Mouse (Mus musculus): Measurements from ENCODE around the gene Mcrs1. TPM values are rescaled to one million over a fixed set of nuclear protein-coding genes. Genes with fewer than 3 reads are reported as not detected.

Mcrs1 gene
- polyA plus RNA-seq, 1 experiment from 2014 or later = 113 TPM

DNA sequence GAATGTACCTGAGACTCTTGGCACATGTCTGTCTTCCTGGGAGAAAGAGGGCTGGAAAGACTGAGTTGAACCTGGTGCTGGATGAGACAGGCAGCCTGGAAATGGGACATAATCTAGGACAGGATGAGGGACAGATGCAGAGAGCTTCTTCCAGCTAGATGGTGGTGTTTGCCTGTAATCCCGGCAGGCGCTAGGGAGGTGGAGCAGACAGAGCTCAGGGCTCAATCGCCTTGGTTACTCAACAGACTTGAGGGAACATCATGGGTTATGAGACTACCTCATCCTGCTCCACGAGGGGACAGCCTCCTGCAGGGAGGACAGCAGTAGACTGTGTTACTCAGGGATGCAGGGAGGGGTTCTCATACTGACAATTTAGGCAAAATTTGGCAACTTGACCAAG, 10.5 kb downstream of the Mcrs1 start:
- H3K9ac ChIP-seq (ENCODE audit: low read length) = no peak overlapping the region
- no peak overlapping the region for H3K4me3 ChIP-seq (replicated peaks; ENCODE audit: low read length)
- H3K4me2 ChIP-seq (ENCODE audit: low read depth, low read length) = no peak overlapping the region
- H3K4me1 ChIP-seq (ENCODE audit: control insufficient read depth, insufficient read depth, low read length) = no peaks in the 10 kb centered on the region
- WGBS = 71% methylated on average over 4 of the region's 4 CpGs
- 0 out of 2 replicates have a peak, but pooled peaks cover 9% of the 10 kb centered on the region for H3K36me3 ChIP-seq (ENCODE audit: control insufficient read depth, insufficient read depth, low read length)
- H3K27ac ChIP-seq (ENCODE audit: low read length) = no peak overlapping the region
- no peaks in the 10 kb centered on the region for H3K27me3 ChIP-seq (ENCODE audit: control insufficient read depth, insufficient read depth, low read length)
- ATAC-seq (ENCODE audit: insufficient read depth, low FRiP score) = no peak
- H3K9me3 ChIP-seq (replicated peaks; ENCODE audit: control insufficient read depth, low read length) = no peaks in the 10 kb centered on the region

GRCm38 (mm10) chr15:99240129-99240528, 11.6 kb downstream of the Mcrs1 start:
- no peaks in the 10 kb centered on the region for H3K4me1 ChIP-seq (ENCODE audit: control insufficient read depth, insufficient read depth, low read length)
- 72% methylated on average over 4 of the region's 4 CpGs for WGBS
- H3K27me3 ChIP-seq (ENCODE audit: control insufficient read depth, insufficient read depth, low read length) = no peaks in the 10 kb centered on the region
- no peak overlapping the region for H3K4me3 ChIP-seq (replicated peaks; ENCODE audit: low read length)
- H3K27ac ChIP-seq (ENCODE audit: low read length) = no peak overlapping the region
- ATAC-seq (ENCODE audit: insufficient read depth, low FRiP score) = no peak; the same call in 1 of the 2 replicates
- no peaks in the 10 kb centered on the region for H3K9me3 ChIP-seq (replicated peaks; ENCODE audit: control insufficient read depth, low read length)
- no peak overlapping the region for H3K4me2 ChIP-seq (ENCODE audit: low read depth, low read length)
- no peak overlapping the region for H3K9ac ChIP-seq (ENCODE audit: low read length)
- 0 out of 2 replicates have a peak, but pooled peaks cover 9% of the 10 kb centered on the region for H3K36me3 ChIP-seq (ENCODE audit: control insufficient read depth, insufficient read depth, low read length)

DNA sequence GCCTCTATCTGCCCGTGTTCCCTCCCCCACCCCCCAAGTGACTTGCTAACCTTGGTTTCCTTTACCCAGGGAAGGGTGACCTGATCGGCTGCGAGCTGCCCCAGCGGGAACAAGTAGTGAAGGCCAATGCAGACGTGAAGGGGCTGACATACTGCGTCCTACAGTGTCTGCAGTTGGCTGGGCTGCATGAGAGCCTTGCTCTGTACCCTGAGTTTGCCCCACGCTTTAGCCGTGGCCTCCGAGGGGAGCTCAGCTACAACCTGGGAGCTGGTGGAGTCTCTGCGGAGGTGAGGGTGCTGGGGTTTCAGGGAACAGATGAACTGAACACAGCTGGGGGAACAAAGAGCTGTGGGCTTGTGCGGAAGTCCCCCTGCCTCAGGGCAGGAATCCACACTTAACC, 13.8 kb downstream of the Mcrs1 start:
- H3K9ac ChIP-seq (ENCODE audit: low read length) = no peak overlapping the region; the same call in 1 of the 2 replicates
- H3K27ac ChIP-seq (ENCODE audit: low read length) = no peak overlapping the region
- no peaks in the 10 kb centered on the region; the same call in 1 of the 2 replicates for H3K27me3 ChIP-seq (ENCODE audit: control insufficient read depth, insufficient read depth, low read length)
- ATAC-seq (ENCODE audit: insufficient read depth, low FRiP score) = no peak
- H3K9me3 ChIP-seq (replicated peaks; ENCODE audit: control insufficient read depth, low read length) = no peaks in the 10 kb centered on the region
- no peak overlapping the region for H3K4me2 ChIP-seq (ENCODE audit: low read depth, low read length)
- no peaks in the 10 kb centered on the region; the same call in 1 of the 2 replicates for H3K4me1 ChIP-seq (ENCODE audit: control insufficient read depth, insufficient read depth, low read length)
- H3K36me3 ChIP-seq (ENCODE audit: control insufficient read depth, insufficient read depth, low read length) = 0 out of 2 replicates have a peak, but pooled peaks cover 4% of the 10 kb centered on the region
- no peak overlapping the region for H3K4me3 ChIP-seq (replicated peaks; ENCODE audit: low read length)
- 59% methylated on average over 11 of the region's 11 CpGs for WGBS

DNA sequence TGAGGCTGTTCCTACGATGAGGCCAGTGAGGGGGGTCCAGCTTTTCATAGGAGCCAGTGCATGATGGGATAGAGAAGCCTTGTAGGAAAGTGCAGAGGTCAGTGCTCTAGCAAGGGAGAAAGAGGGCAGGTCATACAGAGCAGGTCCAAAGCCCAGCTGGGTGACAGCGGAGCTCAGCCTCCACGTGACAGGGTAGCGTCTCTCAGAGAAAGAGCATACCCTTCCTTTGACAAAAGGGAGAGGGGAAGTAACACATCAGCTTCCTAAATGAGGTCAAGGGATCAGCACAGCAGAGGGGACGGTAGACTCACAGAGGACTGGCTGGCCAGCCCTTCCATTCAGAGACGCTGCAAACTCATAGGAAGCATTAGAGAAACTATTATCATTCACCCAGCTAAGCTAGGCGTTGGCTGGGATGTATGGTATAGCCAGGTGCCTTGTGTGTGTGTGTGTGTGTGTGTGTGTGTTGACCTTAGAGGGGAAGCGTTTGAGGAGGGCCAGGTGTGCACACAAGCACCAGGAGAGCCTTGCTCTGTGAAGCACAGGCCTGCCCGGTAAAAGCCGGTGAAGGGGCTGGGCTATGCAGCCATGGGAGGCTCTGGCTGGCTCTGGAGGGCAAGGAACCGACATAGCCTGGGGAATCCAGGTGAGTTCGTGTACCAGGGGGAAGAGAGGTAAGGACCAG, 17.3 kb downstream of the Mcrs1 start:
- ATAC-seq (ENCODE audit: insufficient read depth, low FRiP score) = no peak
- H3K9me3 ChIP-seq (replicated peaks; ENCODE audit: control insufficient read depth, low read length) = no peaks in the 10 kb centered on the region
- H3K27me3 ChIP-seq (ENCODE audit: control insufficient read depth, insufficient read depth, low read length) = peaks cover 15% of the 10 kb centered on the region
- H3K4me1 ChIP-seq (ENCODE audit: control insufficient read depth, insufficient read depth, low read length) = no peaks in the 10 kb centered on the region; the same call in 1 of the 2 replicates
- H3K4me2 ChIP-seq (ENCODE audit: low read depth, low read length) = no peak overlapping the region
- H3K9ac ChIP-seq (ENCODE audit: low read length) = no peak overlapping the region
- no peak overlapping the region for H3K4me3 ChIP-seq (replicated peaks; ENCODE audit: low read length)
- no peak overlapping the region for H3K27ac ChIP-seq (ENCODE audit: low read length)
- H3K36me3 ChIP-seq (ENCODE audit: control insufficient read depth, insufficient read depth, low read length) = no peaks in the 10 kb centered on the region
- 45% methylated on average over 12 of the region's 12 CpGs for WGBS

GRCm38 (mm10) chr15:99233719-99234118, 18.0 kb downstream of the Mcrs1 start:
- no peak overlapping the region for H3K27ac ChIP-seq (ENCODE audit: low read length)
- H3K27me3 ChIP-seq (ENCODE audit: control insufficient read depth, insufficient read depth, low read length) = peaks cover 18% of the 10 kb centered on the region
- no peaks in the 10 kb centered on the region; the same call in 1 of the 2 replicates for H3K4me1 ChIP-seq (ENCODE audit: control insufficient read depth, insufficient read depth, low read length)
- no peaks in the 10 kb centered on the region for H3K9me3 ChIP-seq (replicated peaks; ENCODE audit: control insufficient read depth, low read length)
- H3K36me3 ChIP-seq (ENCODE audit: control insufficient read depth, insufficient read depth, low read length) = no peaks in the 10 kb centered on the region
- H3K9ac ChIP-seq (ENCODE audit: low read length) = no peak overlapping the region
- no peak overlapping the region for H3K4me3 ChIP-seq (replicated peaks; ENCODE audit: low read length)
- H3K4me2 ChIP-seq (ENCODE audit: low read depth, low read length) = no peak overlapping the region
- no peak for ATAC-seq (ENCODE audit: insufficient read depth, low FRiP score)
- 46% methylated on average over 17 of the region's 17 CpGs for WGBS

- WGBS = 61% methylated on average over 10 of the region's 10 CpGs
- Histone ChIP-seq H3K27ac (ENCODE audit: low read length) (no peak overlapping the region), H3K9me3 (replicated peaks; ENCODE audit: control insufficient read depth, low read length) (no peaks in the 10 kb centered on the region), H3K27me3 (ENCODE audit: control insufficient read depth, insufficient read depth, low read length) (peaks cover 27% of the 10 kb centered on the region), H3K4me3 (replicated peaks; ENCODE audit: low read length) (no peak overlapping the region), H3K36me3 (ENCODE audit: control insufficient read depth, insufficient read depth, low read length) (no peaks in the 10 kb centered on the region), H3K4me1 (ENCODE audit: control insufficient read depth, insufficient read depth, low read length) (no peaks in the 10 kb centered on the region; the same call in 1 of the 2 replicates), H3K9ac (ENCODE audit: low read length) (no peak overlapping the region), H3K4me2 (ENCODE audit: low read depth, low read length) (no peak overlapping the region)
- no peak for ATAC-seq (ENCODE audit: insufficient read depth, low FRiP score)
Measured at GRCm38 (mm10) chr15:99231998-99232397, 19.8 kb downstream of the Mcrs1 start.

GRCm38 (mm10) chr15:99226090-99226489, 25.7 kb downstream of the Mcrs1 start:
- Histone ChIP-seq H3K4me2 (ENCODE audit: low read depth, low read length) (no peak overlapping the region; the same call in 1 of the 2 replicates), H3K27ac (ENCODE audit: low read length) (no peak overlapping the region), H3K4me1 (ENCODE audit: control insufficient read depth, insufficient read depth, low read length) (peaks cover 17% of the 10 kb centered on the region), H3K27me3 (ENCODE audit: control insufficient read depth, insufficient read depth, low read length) (peaks cover 75% of the 10 kb centered on the region), H3K4me3 (replicated peaks; ENCODE audit: low read length) (no peak overlapping the region), H3K9me3 (replicated peaks; ENCODE audit: control insufficient read depth, low read length) (no peaks in the 10 kb centered on the region), H3K36me3 (ENCODE audit: control insufficient read depth, insufficient read depth, low read length) (no peaks in the 10 kb centered on the region), H3K9ac (ENCODE audit: low read length) (no peak overlapping the region)
- 23% methylated on average over 14 of the region's 14 CpGs for WGBS
- ATAC-seq (ENCODE audit: insufficient read depth, low FRiP score) = no peak

DNA sequence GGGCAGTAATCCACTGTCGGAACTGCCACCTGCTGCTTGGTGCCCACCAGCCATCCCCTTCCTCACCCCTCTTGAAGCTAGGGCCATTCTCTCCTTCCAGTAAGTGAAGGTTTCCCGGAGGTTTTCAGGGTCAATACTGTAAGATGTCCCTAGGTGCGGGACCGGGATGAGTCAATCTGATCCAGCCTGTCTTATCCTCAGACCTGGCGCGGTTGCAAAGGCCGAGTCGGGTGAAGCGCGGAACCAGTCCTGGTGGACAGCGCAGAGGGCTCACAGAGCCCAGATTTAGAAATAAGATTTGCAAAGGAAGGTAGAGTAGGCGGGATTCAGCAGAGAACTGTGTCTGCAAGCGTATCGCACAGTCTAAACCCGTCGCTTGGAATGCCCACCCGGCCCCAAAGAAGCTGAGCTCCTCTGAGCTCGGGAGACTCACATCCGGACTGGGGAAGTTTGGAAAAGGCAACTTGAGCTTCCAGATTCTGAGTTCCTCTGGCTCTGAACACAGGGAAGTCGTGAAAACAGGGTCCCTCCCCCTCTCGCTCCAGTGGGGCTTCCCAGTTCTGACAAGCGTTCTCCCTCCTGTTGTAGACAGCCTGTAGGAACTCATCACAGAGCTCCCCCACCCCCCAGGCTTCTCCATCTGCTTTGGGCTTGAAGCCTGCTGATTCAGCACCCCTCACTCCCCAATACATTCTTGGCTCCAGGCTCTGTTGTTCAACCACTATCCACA, 26.5 kb downstream of the Mcrs1 start:
- H3K9ac ChIP-seq (ENCODE audit: low read length) = no peak overlapping the region
- peaks cover 78% of the 10 kb centered on the region for H3K27me3 ChIP-seq (ENCODE audit: control insufficient read depth, insufficient read depth, low read length)
- H3K9me3 ChIP-seq (replicated peaks; ENCODE audit: control insufficient read depth, low read length) = no peaks in the 10 kb centered on the region
- peak overlapping the region; percentile 65 for H3K4me2 ChIP-seq (ENCODE audit: low read depth, low read length)
- 2% methylated on average over 22 of the region's 22 CpGs for WGBS
- no peak overlapping the region for H3K27ac ChIP-seq (ENCODE audit: low read length)
- peak overlapping the region; percentile 44 for H3K4me3 ChIP-seq (replicated peaks; ENCODE audit: low read length)
- H3K4me1 ChIP-seq (ENCODE audit: control insufficient read depth, insufficient read depth, low read length) = peaks cover 17% of the 10 kb centered on the region
- 0 out of 2 replicates have a peak, but pooled peaks have one; percentile 19 for ATAC-seq (ENCODE audit: insufficient read depth, low FRiP score)
- no peaks in the 10 kb centered on the region for H3K36me3 ChIP-seq (ENCODE audit: control insufficient read depth, insufficient read depth, low read length)
